Mouse (Mus musculus): ENCODE results near the gene Ly75.

DNA sequence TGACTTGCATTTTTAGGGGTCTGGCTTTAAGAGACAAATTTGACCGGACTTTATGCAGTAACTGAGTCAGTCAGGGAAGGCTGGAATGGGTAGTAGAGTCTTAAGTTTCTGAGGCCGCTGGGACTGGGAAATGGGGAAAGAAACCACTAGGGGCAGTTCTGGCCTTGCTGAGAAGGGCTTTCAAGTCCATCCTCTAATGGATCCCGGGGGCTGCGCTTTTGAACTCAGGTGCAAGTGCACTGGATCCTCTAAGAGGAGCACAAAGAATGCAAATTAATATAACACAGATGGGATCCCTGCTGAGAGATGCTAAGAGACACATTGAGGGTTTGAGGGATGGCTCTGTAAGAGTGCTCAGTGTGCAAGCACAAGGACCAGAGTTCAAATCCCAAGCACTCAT, 91.7 kb downstream of the Ly75 start:
- no peak for TF ChIP-seq EP300 (IDR thresholded peaks at IDR 0.05; ENCODE audit: insufficient read depth, low read depth, low read length)
- TF ChIP-seq POLR2A (IDR thresholded peaks at IDR 0.05; ENCODE audit: insufficient read depth, low read depth, low read length) = no peak

Data from heart, adult 2 months (tissue).